Mouse (Mus musculus): ENCODE measurements at regions not wholly inside any gene's neighbourhood (a gene's known extent, or its start where the extent isn't known, plus 50 kb on each side); places are given as distances from the start of the nearest gene placed in this dataset.

- DNase-seq (ENCODE audit: extremely low read depth) = no peak
- dilution Hi-C loops (cut with MboI; ENCODE audit: extremely low pct_ligation_motif_present, extremely low pct_unique_long_range_greater_than_20kb, low sequenced_read_pairs) (no loop called here), in situ Hi-C loops (cut with MboI; ENCODE audit: low pct_ligation_motif_present, low pct_unique_long_range_greater_than_20kb, low sequenced_read_pairs) (no loop called here)
- peaks cover 30% of the 10 kb centered on the region for H3K27me3 ChIP-seq (replicated peaks)
- TF ChIP-seq USF2 (conservative IDR thresholded peaks at IDR 0.05; ENCODE audit: low read depth, low read length) (no peak), KAT2A (IDR thresholded peaks at IDR 0.05; ENCODE audit: insufficient replicate concordance, low read length) (no peak), GABPA (IDR thresholded peaks at IDR 0.05; ENCODE audit: insufficient replicate concordance, low read depth, low read length) (no peak)
- H3K27ac ChIP-seq (ENCODE audit: insufficient read depth, low read depth) = no peak overlapping the region
- no peaks in the 10 kb centered on the region for H3K79me2 ChIP-seq (replicated peaks; ENCODE audit: control insufficient read depth, extremely low read depth, insufficient read depth, poor library complexity, severe bottlenecking)
- no peak overlapping the region for H3K4me3 ChIP-seq (replicated peaks in 1 of 3; ENCODE audit: low read depth in 2 of 3, low read length in 2 of 3, poor library complexity in 1 of 3)
- no peak overlapping the region for H3K4me2 ChIP-seq (ENCODE audit: insufficient read depth, low read depth, poor library complexity, severe bottlenecking)
- no peaks in the 10 kb centered on the region for H3K36me3 ChIP-seq (replicated peaks in 1 of 2; ENCODE audit: control insufficient read depth in 1 of 2, insufficient read depth in 1 of 2, low read length in 1 of 2)
- no peaks in the 10 kb centered on the region for H3K9me3 ChIP-seq (replicated peaks; ENCODE audit: low read length)
- H3K9ac ChIP-seq (ENCODE audit: insufficient read depth, low read depth) = no peak overlapping the region
- no peaks in the 10 kb centered on the region for H3K4me1 ChIP-seq (ENCODE audit: control insufficient read depth in 1 of 2, insufficient read depth in 2 of 2)
Observed at GRCm38 (mm10) chr4:154764238-154764637, 73.0 kb upstream of the Ttc34 start.

GRCm38 (mm10) chr4:154766158-154766557, 71.1 kb upstream of the Ttc34 start:
- no peak for DNase-seq (ENCODE audit: extremely low read depth)
- H3K4me3 ChIP-seq (replicated peaks in 1 of 3; ENCODE audit: low read depth in 2 of 3, low read length in 2 of 3, poor library complexity in 1 of 3) = no peak overlapping the region
- dilution Hi-C loops (cut with MboI; ENCODE audit: extremely low pct_ligation_motif_present, extremely low pct_unique_long_range_greater_than_20kb, low sequenced_read_pairs) (no loop called here), in situ Hi-C loops (cut with MboI; ENCODE audit: low pct_ligation_motif_present, low pct_unique_long_range_greater_than_20kb, low sequenced_read_pairs) (no loop called here)
- H3K9ac ChIP-seq (ENCODE audit: insufficient read depth, low read depth) = no peak overlapping the region
- H3K4me2 ChIP-seq (ENCODE audit: insufficient read depth, low read depth, poor library complexity, severe bottlenecking) = no peak overlapping the region
- H3K36me3 ChIP-seq (replicated peaks in 1 of 2; ENCODE audit: control insufficient read depth in 1 of 2, insufficient read depth in 1 of 2, low read length in 1 of 2) = no peaks in the 10 kb centered on the region
- H3K27me3 ChIP-seq (replicated peaks) = peaks cover 27% of the 10 kb centered on the region
- H3K4me1 ChIP-seq (ENCODE audit: control insufficient read depth in 1 of 2, insufficient read depth in 2 of 2) = no peaks in the 10 kb centered on the region
- H3K79me2 ChIP-seq (replicated peaks; ENCODE audit: control insufficient read depth, extremely low read depth, insufficient read depth, poor library complexity, severe bottlenecking) = no peaks in the 10 kb centered on the region
- no peak overlapping the region for H3K27ac ChIP-seq (ENCODE audit: insufficient read depth, low read depth)
- TF ChIP-seq PAX5 (IDR thresholded peaks at IDR 0.05; ENCODE audit: low read length) = no peak
- TF ChIP-seq CHD1 (IDR thresholded peaks at IDR 0.05; ENCODE audit: low read depth, low read length) = no peak
- TF ChIP-seq MAFK (IDR thresholded peaks at IDR 0.05; ENCODE audit: insufficient replicate concordance, low read length) = no peak
- TF ChIP-seq MEF2A (IDR thresholded peaks at IDR 0.05; ENCODE audit: borderline replicate concordance, low read depth, low read length) = no peak
- TF ChIP-seq POLR2A (IDR thresholded peaks at IDR 0.05; ENCODE audit: low read depth, low read length) = no peak
- TF ChIP-seq SIN3A (IDR thresholded peaks at IDR 0.05; ENCODE audit: low read length) = no peak
- TF ChIP-seq TCF12 (IDR thresholded peaks at IDR 0.05; ENCODE audit: low read depth, low read length) = no peak
- TF ChIP-seq JUND (conservative IDR thresholded peaks at IDR 0.05; ENCODE audit: low read depth, low read length) = no peak
- TF ChIP-seq ZMIZ1 (IDR thresholded peaks at IDR 0.05; ENCODE audit: low read depth, low read length) = no peak
- no peak for TF ChIP-seq BHLHE40 (IDR thresholded peaks at IDR 0.05; ENCODE audit: low read depth, low read length)
- TF ChIP-seq ETS1 (conservative IDR thresholded peaks at IDR 0.05; ENCODE audit: low read depth, low read length) = no peak
- no peak for TF ChIP-seq NELFE (IDR thresholded peaks at IDR 0.05; ENCODE audit: low read depth, low read length)
- TF ChIP-seq ZNF384 (IDR thresholded peaks at IDR 0.05; ENCODE audit: low read depth, low read length) = no peak
- TF ChIP-seq JUN (IDR thresholded peaks at IDR 0.05; ENCODE audit: insufficient read depth, low read depth, low read length) = no peak
- TF ChIP-seq ZKSCAN1 (IDR thresholded peaks at IDR 0.05; ENCODE audit: borderline replicate concordance, low read depth, low read length) = no peak
- no peak for TF ChIP-seq MXI1 (IDR thresholded peaks at IDR 0.05; ENCODE audit: low read depth, low read length)
- TF ChIP-seq USF2 (conservative IDR thresholded peaks at IDR 0.05; ENCODE audit: low read depth, low read length) = no peak
- no peak for TF ChIP-seq MAX (IDR thresholded peaks at IDR 0.05; ENCODE audit: low read length)
- TF ChIP-seq UBTF (IDR thresholded peaks at IDR 0.05; ENCODE audit: low read depth, low read length) = no peak
- TF ChIP-seq RAD21 (IDR thresholded peaks at IDR 0.05; ENCODE audit: low read depth, low read length) = no peak
- no peaks in the 10 kb centered on the region for H3K9me3 ChIP-seq (replicated peaks; ENCODE audit: low read length)
